Comparison of ENCODE assay signal across 8 mouse cellular contexts in genomic region chr11:97338302-97338976, GRCm38 (mm10). TPM values are rescaled to one million over a fixed set of nuclear protein-coding genes. Genes with fewer than 3 reads are reported as not detected.
DNase-seq lines count a peak whose midpoint lies in the region; ATAC-seq and TF ChIP-seq lines count a peak whose summit lies in the region.
"Had no signal": no experiment of that assay in that cellular context is flagged by ENCODE, and none has a peak within 500 bp of the region (broad histone marks: within the 10 kb centered on the region; RNA-seq: fewer than 3 reads in every experiment).

No protein-coding gene starts in this region.

- ATAC-seq in heart, embryonic 15.5 days (replicated peaks; ENCODE audit: insufficient number of reproducible peaks, insufficient read depth, low FRiP score, low read depth) = peak; percentile 61; the same call in 1 of the 2 replicates
- ATAC-seq in lung, embryonic 14.5 days (ENCODE audit: insufficient read depth) = peak; percentile 81

- no peaks in the 10 kb centered on the region for H3K9me3 ChIP-seq in heart, embryonic 15.5 days (replicated peaks)
- H3K9me3 ChIP-seq in lung, embryonic 14.5 days (ENCODE audit: low read depth, low read length) = no peaks in the 10 kb centered on the region

- H3K9ac ChIP-seq in heart, embryonic 15.5 days = peak overlapping the region; percentile 29
- H3K9ac ChIP-seq in lung, embryonic 14.5 days = peak overlapping the region; percentile 27; the same call in 1 of the 2 replicates

- WGBS in heart, embryonic 15.5 days = 28% methylated on average over 21 of the region's 21 CpGs
- WGBS in lung, embryonic 14.5 days = 27% methylated on average over 21 of the region's 21 CpGs

- H3K27me3 ChIP-seq in heart, embryonic 15.5 days = peaks cover 36% of the 10 kb centered on the region
- peaks cover 4% of the 10 kb centered on the region; the same call in 1 of the 2 replicates for H3K27me3 ChIP-seq in lung, embryonic 14.5 days (ENCODE audit: insufficient read depth, low read length)

- peak overlapping the region; percentile 33 for H3K4me3 ChIP-seq in heart, embryonic 15.5 days
- H3K4me3 ChIP-seq in lung, embryonic 14.5 days (ENCODE audit: low read depth, low read length) = no peak overlapping the region; the same call in none of the 2 replicates
- H3K4me3 ChIP-seq: erythroblast, embryonic 14.5 days had no signal

- peak overlapping the region; percentile 65 for H3K4me2 ChIP-seq in heart, embryonic 15.5 days
- peak overlapping the region; percentile 50 for H3K4me2 ChIP-seq in lung, embryonic 14.5 days

- no peak for TF ChIP-seq CTCF in lung, embryonic 14.5 days (IDR thresholded peaks at IDR 0.05; ENCODE audit: low read depth)

- peak; percentile 32 for DNase-seq in ovary, postnatal 10 days (ENCODE audit: low spot score)
- no peak for DNase-seq in ovary, adult 18-20 months (ENCODE audit: low spot score)
- DNase-seq in lung, embryonic 14.5 days = peak; percentile 53
- peak; percentile 39 for DNase-seq in testis, postnatal 14 days (ENCODE audit: low spot score)
- DNase-seq in left cerebral cortex, adult 8-10 months (ENCODE audit: low spot score in 2 of 2) = no peak
- no peak for DNase-seq in frontal cortex, postnatal 25 days (ENCODE audit: low spot score in 2 of 2)

- H3K27ac ChIP-seq in heart, embryonic 15.5 days = peak overlapping the region; percentile 68
- peak overlapping the region; percentile 76 for H3K27ac ChIP-seq in lung, embryonic 14.5 days (ENCODE audit: low read depth)

- peaks cover 20% of the 10 kb centered on the region for H3K4me1 ChIP-seq in heart, embryonic 15.5 days (replicated peaks)
- peaks cover 3% of the 10 kb centered on the region; the same call in 1 of the 2 replicates for H3K4me1 ChIP-seq in lung, embryonic 14.5 days (ENCODE audit: insufficient read depth)

- H3K36me3 ChIP-seq in heart, embryonic 15.5 days = no peaks in the 10 kb centered on the region
- no peaks in the 10 kb centered on the region for H3K36me3 ChIP-seq in lung, embryonic 14.5 days (ENCODE audit: insufficient read depth)

RNA-seq across cellular contexts. Expression of gene Gpr179, which starts 13.4 kb away (rescaled TPM):
- 0.05 and 0.10 TPM in 2 replicates for polyA plus RNA-seq in heart, embryonic 15.5 days (2015; fragmentation: Nextera tagmentation; extraction: Ambion mirVana)
- 0.08 and 0.09 TPM in 2 replicates for polyA plus RNA-seq in lung, embryonic 14.5 days (2014; fragmentation: Nextera tagmentation; extraction: Ambion mirVana)
- under 1 TPM; 0.20 to 0.50 (median 0.28) TPM for total RNA-seq in left cerebral cortex, adult 8-10 months (2022)
- polyA plus RNA-seq: erythroblast, embryonic 14.5 days had no signal

RNA-seq across cellular contexts. Expression of gene Mrpl45, which starts 22.9 kb away (rescaled TPM):
- 53.4 and 54.4 TPM in 2 replicates for polyA plus RNA-seq in heart, embryonic 15.5 days (2015; fragmentation: Nextera tagmentation; extraction: Ambion mirVana)
- 46.0 and 48.1 TPM in 2 replicates for polyA plus RNA-seq in lung, embryonic 14.5 days (2014; fragmentation: Nextera tagmentation; extraction: Ambion mirVana)
- total RNA-seq in left cerebral cortex, adult 8-10 months (2022) = 10 to 100 TPM; 22.5 to 27.2 (median 24.9) TPM

RNA-seq across cellular contexts. Expression of gene Socs7, which starts 23.9 kb away (rescaled TPM):
- 3.0 and 3.5 TPM in 2 replicates for polyA plus RNA-seq in heart, embryonic 15.5 days (2015; fragmentation: Nextera tagmentation; extraction: Ambion mirVana)
- 1.9 and 2.7 TPM in 2 replicates for polyA plus RNA-seq in lung, embryonic 14.5 days (2014; fragmentation: Nextera tagmentation; extraction: Ambion mirVana)
- total RNA-seq in left cerebral cortex, adult 8-10 months (2022) = 10 to 100 TPM; 70.3 to 77.2 (median 75.1) TPM

RNA-seq across cellular contexts. Expression of gene Npepps, which starts 58.0 kb away (rescaled TPM):
- polyA plus RNA-seq in heart, embryonic 15.5 days (2015; fragmentation: Nextera tagmentation; extraction: Ambion mirVana) = 90.4 and 90.7 TPM in 2 replicates
- 70.7 and 76.2 TPM in 2 replicates for polyA plus RNA-seq in lung, embryonic 14.5 days (2014; fragmentation: Nextera tagmentation; extraction: Ambion mirVana)
- total RNA-seq in left cerebral cortex, adult 8-10 months (2022) = 100 to 1,000 TPM; 139 to 152 (median 146) TPM

Comparison
In these comparisons a context has a peak if more than half of its experiments do, and no peak if none do; other contexts are left out.
1. DNase-seq: peak in ovary, postnatal 10 days (single experiment), lung, embryonic 14.5 days (single experiment) and testis, postnatal 14 days (single experiment); none in ovary, adult 18-20 months (single experiment), left cerebral cortex, adult 8-10 months (0 of 2) and frontal cortex, postnatal 25 days (0 of 2).